Mouse (Mus musculus): ENCODE measurements around the gene Entpd6.

The Entpd6 gene

GRCm38 (mm10) chr2:150748854-150749253 lies at the start of gene Entpd6:
Gene Entpd6 (plus strand): TSS chr2:150749042.
- DNase-seq = peak; percentile 94

DNA sequence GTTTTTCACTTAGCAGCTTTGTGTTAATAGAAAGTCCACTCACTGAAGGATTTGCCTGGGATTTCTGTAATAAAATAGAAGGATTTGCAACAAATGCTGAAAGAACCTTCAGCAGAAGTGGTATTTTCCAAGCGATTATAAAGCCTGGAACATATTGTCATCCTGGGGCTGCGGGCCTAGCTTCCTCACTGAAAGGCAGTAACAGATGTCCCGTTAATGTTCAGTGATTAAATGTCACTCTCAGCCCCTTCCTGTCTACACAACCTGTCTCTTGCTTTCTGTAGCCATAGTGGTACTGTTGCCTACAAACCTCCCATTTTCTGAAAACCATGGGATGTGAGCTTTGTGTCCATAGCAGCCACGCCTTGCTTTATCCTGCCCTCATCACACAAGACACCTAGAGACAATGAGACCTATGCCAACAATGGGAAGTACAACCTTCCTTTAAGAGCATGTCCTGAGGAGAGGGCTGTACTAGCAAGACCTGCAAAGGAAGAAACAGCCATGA lies 36.6 kb upstream of the Entpd6 start:
- no peak for DNase-seq

- DNase-seq = no peak
Measured at GRCm38 (mm10) chr2:150735756-150736576, 12.9 kb upstream of the Entpd6 start.

GRCm38 (mm10) chr2:150737881-150738280 lies 11.0 kb upstream of the Entpd6 start:
- DNase-seq = no peak

DNA sequence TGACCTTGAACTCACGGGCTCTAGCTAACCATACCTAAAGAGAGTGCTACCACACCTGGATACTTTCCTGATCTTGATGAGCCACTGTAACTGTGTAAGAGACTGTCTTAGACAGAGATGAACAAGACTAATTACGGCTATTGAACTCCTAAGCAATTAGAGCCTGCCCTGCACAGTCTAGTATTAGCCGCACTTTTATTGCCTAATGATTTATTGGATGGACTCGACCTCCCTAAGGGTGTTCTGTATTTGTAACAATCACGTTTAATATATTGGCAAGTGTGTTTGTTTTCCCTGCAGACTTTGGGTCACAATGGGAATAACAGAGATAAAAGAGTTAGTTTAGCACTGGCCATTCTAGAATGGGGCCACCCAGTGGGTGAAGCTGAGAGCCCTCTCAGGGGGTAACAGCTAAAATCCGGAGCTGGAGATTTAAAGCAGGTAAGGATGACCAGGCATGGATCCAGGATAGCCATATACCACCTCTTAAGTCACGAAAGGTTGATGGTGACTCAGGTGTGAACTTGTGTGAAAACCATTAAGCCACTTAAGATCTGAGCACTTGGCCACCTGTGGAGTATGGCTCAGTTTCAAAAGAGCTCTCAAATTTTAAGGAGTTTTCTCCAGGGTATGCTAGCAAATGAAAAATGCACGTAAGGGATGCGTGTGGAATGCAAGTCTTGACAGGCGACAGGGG lies 8.5 kb upstream of the Entpd6 start:
- DNase-seq = no peak

DNA sequence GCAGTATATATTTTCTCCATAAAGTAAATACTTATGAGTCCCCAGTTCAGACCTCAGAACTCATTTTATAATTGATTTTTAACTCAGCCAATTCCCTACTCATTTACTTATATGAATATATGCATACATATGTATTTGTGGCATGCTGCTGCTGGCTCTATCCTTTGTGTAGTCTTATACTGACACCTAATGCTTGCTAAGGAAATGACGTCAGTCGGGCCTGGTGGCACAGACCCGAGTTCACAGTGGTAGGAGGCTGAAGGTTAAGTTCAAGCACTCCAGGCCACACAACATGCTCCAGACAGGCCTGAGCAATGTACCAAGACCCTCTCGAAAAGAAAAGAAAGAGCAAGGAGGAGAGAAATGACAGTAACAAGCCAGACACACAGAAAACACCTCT lies 7.4 kb upstream of the Entpd6 start:
- DNase-seq = no peak

- no peak for DNase-seq
Measured at GRCm38 (mm10) chr2:150745016-150745415, 3.8 kb upstream of the Entpd6 start.

DNA sequence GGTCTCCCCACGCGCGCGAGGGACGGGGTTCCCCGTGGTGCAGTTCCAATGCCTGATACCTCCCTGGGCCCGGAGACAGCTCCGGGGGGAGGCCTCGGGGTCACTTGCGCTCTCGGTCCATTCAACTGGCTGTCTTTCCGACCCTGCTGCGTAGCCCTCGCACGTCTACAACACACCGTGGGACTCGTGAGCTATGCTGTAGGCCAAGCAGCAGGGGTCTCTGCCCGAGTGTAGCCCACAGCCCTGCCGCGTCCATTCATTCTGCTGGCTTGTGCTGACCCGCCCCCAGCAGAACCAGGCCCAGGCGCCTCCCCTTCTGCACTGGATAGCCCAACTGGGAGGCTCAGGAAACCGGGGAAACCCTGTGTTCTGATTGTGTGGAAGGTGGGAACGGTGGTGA lies 441 bp downstream of the Entpd6 start:
- DNase-seq = no peak

GRCm38 (mm10) chr2:150750129-150750979 lies 1.5 kb downstream of the Entpd6 start:
- DNase-seq = peak; percentile 58

DNA sequence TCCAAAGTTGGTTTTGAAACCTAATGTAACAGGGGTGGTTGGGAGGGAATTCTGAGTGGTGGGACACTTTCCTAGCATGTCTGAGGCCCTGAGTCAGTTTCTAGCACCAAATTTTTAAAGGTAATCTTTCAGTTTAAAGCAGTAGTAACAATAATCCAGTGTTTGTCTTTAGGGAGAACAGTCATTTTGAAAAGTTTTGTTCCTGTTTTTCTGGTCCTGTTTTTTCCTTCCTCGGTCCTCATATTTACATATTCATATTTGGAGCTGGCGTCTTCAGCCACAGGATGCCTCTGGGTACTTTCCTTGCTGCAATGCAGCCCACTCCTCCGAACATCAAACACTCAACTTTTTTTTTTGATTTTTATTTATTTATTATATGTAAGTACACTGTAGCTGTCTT lies 6.2 kb downstream of the Entpd6 start:
- no peak for DNase-seq

GRCm38 (mm10) chr2:150761476-150761875 lies 12.6 kb downstream of the Entpd6 start:
- no peak for DNase-seq

- no peak for DNase-seq
Measured at GRCm38 (mm10) chr2:150765619-150766018, 16.8 kb downstream of the Entpd6 start.

GRCm38 (mm10) chr2:150766083-150766862 lies 17.4 kb downstream of the Entpd6 start:
- no peak for DNase-seq

DNA sequence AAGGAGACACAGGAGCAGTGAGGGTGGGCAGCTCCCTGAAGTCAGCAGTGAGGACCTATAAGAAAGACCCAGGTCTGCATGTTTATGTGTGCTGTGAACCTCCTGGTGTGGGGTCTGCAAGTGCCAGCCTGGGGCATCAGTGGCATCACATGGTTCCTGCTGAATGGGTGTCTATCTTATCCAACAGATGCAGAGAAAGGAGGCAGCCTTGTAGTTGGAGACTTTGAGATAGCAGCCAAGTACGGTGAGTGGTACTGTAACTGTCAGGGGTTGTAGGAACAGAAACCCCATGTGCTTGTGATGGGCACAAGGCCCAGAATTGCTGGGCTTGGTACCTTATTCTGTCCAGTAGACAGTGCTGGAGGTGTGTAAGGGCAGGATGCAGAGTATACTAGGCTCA lies 19.8 kb downstream of the Entpd6 start:
- DNase-seq = no peak

- DNase-seq = no peak
Measured at GRCm38 (mm10) chr2:150770747-150771146, 21.9 kb downstream of the Entpd6 start.

DNA sequence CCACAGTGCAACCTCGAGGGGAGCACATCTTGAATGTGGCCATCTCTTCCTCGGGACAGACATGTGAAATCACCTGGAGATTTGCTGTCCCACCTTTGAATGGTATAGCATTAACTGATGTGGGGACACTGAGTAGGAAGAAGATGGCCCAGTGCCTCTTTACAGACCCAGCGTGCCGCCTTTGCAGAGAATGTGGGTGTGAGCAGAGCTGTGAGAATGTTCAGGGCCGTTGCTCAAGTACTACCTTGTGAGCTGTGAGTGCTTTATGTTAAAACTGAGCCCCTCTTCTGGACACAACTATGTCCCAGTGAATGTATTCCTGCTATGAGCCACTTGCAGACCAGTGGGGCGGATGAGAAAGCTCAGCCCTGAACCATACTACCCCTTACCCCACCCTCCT lies 22.3 kb downstream of the Entpd6 start:
- no peak for DNase-seq

GRCm38 (mm10) chr2:150771996-150772395 lies 23.2 kb downstream of the Entpd6 start:
- DNase-seq = no peak

- DNase-seq = no peak
Measured at GRCm38 (mm10) chr2:150772466-150773119, 23.8 kb downstream of the Entpd6 start.

GRCm38 (mm10) chr2:150782801-150783200 lies 34.0 kb downstream of the Entpd6 start:
- no peak for DNase-seq

- peak; percentile 89 for DNase-seq
Measured at GRCm38 (mm10) chr2:150786251-150787180, 37.7 kb downstream of the Entpd6 start, which contains the start of gene Pygb. Gene Pygb (plus strand): TSS chr2:150786735.

Measured in thymus, postnatal 4 days (tissue).